Mouse (Mus musculus): ENCODE results near the gene Trim80. TPM values are rescaled to one million over a fixed set of nuclear protein-coding genes. Genes with fewer than 3 reads are reported as not detected.

Gene Trim80
- not detected for polyA plus RNA-seq (2014; fragmentation: Illumina TruSeq; extraction: RNeasy Lipid Tissue Mini Kit (QIAGEN cat#74804); ENCODE audit: low replicate concordance)

DNA sequence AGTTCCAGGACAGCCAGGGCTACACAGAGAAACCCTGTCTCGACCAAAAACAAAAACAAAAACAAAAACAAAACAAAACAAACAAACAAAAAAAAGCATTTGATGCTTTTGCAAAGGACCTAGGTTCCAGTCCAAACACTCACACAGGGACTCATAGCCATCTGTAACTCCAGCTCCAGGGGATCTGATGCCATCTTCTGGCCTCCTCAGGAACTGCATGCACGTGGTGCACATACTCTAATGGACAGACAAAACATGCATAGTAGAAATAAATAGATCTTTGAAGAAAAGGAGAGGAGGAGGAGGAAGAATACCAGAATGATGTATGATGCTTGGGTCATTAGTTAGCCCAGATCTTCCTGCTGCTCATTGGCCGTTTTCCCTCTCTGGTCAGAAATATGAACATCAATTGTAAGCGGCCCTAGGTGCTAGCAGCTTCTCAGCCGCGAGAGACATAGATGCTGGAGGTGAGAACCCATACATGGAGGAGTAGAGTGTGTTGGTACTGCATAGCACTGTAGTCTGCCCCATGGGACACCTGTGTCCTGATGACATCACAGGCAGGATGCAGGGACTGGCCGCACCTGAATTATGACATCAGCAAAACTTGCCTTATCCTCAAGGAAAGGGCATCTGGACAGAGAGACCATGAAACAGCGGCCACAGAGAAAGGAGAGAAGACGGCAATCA is at the start of gene Trim80:
Gene Trim80 (plus strand): TSS at position 640 of the 690 bp plus-strand sequence.

DNA sequence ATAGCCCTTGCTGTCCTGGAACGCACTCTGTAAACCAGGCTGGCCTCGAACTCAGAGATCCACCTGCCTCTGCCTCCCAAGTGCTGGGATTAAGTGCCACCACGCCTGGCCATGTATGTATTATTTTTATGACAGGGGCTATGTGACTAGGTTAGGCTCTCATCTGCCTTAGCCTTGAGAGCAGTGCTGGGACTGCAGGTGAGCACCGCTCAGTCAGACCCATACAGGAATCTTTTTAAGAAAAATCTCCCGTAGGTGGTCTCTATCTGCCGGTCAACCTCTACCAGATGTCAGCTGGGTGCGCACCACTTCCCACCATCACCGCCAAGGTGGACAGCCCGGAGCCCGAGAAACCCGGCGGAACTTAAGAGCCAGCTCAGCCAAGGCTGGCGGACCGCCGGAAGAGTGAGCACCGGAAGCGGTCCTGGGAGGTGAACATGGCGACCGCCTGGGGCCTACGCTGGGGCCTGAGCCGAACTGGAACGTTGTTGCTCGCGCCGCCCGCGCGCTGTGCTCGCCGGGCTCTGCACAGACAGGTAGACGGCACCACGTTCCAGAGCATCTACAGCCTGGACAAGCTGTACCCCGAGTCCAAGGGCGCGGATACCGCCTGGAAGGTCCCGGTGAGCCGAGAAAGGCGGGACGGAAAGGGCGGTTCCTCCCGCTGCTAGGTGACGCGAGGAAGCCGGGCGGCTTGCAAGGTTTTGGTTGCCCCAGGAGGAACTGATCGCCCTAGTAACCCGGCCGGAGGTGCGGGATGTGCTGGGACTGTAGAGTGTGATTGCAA is 36.8 kb upstream of the Trim80 start, which contains the start of gene Mrpl58:
Gene Mrpl58 (plus strand): TSS at position 415 of the 787 bp plus-strand sequence.

DNA sequence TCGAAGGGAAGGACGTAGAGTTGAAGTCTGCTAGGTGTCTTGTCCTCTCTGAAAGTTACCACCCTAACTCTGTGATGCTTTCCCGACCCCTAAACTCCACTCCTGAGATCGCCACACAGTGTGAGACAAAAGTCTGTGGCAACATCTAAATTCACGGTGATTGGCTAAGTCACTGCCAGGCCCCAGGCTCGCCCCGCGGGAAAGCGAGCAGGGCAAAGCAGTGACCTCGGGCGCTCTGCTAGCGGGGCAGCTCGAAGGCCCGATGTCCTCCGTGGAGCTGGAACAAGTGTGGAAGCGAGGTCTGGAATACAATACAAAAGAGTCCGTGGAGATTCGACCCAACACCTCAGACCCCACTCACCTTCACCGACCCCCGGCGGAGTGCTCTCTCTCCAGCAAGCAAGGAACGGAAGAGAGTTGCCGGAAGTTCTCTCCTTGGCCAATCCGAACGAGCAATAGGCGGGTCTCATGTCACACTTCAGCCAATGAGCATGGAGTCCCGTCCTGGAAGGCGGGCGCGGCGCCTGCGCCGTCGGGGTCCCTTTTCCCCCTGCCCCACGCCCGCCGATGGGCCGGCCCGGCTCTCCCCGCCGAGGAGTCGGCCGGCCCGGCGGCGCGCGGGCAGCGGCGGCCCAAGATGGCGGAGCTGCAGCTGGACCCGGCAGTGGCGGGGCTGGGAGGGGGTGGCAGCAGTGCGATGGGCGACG is 20.7 kb upstream of the Trim80 start, which contains the start of the genes Atp5h and Kctd2:
Gene Atp5h (minus strand): TSS at position 432 of the 707 bp plus-strand sequence.
Gene Kctd2 (plus strand): TSS at position 598 of the 707 bp plus-strand sequence.

DNA sequence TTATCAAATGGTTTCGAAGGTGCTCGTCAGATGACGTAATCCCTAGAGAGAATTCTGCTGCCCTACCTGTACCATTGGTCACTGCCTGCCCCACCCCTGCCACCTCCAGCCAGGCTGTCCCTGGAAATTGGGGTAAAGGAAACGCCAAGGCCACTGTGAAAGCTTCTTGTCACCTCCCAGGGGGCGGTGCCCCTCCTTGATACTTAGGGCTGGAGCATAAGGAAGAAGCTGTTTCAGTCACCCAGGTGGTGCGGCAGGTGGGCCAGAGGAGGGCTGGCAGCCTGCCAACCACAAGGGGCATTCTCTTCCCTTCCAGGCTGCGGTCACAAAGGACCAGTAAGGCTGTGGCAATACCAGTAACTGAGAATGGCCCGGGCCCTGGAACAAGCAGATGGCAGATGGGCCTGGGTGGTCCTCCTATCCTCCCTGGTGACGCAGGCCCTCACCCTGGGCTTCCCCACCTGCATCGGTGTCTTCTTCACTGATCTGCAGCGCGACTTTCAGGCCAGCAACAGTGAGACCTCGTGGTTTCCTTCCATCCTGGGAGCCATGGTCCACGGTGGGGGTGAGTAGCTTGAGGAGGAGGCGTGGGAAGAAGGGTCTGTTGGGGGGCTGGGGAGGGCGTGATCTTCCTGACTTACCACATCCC is 22.0 kb downstream of the Trim80 start, which contains the start of gene Slc16a5:
Gene Slc16a5 (plus strand): TSS at position 232 of the 649 bp plus-strand sequence.

DNA sequence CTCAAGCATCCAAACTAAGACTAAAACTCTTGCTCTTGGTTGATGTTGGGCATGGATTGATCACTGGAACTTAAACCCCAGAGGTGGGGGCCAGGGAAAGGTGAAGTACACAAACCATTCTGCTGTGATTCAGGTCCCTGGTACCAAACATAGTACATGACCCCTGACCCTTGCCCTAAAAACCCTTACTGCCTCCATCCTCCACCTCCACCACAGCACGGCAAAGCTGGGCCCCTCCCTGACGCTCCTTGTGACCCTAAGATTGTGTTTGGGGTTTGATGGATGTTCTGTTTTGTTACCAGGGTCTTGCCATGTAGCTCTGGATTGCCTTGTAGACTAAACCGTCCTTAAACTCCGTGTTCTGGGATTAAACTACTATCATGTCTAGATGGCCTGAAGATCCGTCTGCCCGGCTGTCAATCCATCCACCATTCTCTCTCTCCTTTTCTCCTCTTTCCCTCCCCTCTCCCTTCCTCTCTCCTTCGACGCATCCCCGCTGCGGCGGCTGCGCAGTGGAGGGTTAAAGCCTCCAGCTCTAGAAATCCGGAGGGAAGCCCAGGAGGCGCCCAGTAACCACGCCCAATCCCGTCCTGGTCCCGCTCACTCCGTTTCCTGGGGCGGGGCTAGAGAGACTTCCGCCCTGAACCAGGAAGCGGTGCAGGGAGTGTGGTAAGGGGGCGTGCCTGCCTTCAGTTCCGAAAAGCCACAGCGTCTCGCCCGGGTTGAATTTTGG is 34.8 kb downstream of the Trim80 start, which contains the start of gene Armc7:
Gene Armc7 (plus strand): TSS at position 643 of the 733 bp plus-strand sequence.

DNA sequence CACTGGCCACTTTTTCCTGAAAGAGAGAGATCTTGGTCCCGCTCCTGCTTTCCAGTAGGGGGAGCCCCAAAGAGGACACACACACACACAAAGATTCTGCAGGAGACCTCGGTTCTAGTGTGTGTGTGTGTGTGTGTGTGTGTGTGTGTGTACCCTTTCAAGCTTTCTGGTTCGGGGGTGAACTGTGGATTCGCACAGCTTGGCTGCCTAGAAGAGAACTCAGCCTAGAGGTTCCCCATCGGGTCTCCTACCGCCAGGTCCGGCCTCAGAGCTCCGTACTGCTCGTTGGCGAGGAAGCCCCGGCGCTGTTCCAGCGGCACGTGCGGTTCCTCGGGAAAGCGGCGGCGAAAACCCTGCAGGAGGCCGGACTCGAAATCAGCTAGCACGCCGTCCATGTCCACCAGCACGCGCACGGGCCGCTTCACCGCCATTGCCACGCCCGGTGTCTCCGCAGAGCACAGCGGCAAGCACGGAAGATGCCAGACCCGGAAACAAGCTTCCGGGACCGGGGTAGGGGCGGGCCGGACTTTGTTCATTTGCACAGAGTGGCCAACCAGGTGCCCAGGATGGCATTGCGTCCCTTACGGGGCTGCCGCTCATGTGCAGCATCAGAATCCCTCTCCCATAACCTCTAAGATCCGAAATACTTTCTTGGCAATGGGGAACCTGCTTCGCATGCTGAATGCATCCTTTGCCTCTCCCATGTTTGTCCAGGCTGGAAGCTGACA is 51.2 kb downstream of the Trim80 start, which contains the start of gene Nt5c:
Gene Nt5c (minus strand): TSS at position 507 of the 728 bp plus-strand sequence.

Other genes with a start within 250 kb of the Trim80 start
- gene Grin2c, start 173.3 kb upstream of the Trim80 start, polyA plus RNA-seq (2014; fragmentation: Illumina TruSeq; extraction: RNeasy Lipid Tissue Mini Kit (QIAGEN cat#74804); ENCODE audit: low replicate concordance), result not detected
- gene Fdxr, start 163.5 kb upstream of the Trim80 start, polyA plus RNA-seq (2014; fragmentation: Illumina TruSeq; extraction: RNeasy Lipid Tissue Mini Kit (QIAGEN cat#74804); ENCODE audit: low replicate concordance), result 2.0 TPM
- gene Fads6, start 142.9 kb upstream of the Trim80 start, polyA plus RNA-seq (2014; fragmentation: Illumina TruSeq; extraction: RNeasy Lipid Tissue Mini Kit (QIAGEN cat#74804); ENCODE audit: low replicate concordance), result 1.4 TPM
- not detected for gene Otop2, start 133.4 kb upstream of the Trim80 start, polyA plus RNA-seq (2014; fragmentation: Illumina TruSeq; extraction: RNeasy Lipid Tissue Mini Kit (QIAGEN cat#74804); ENCODE audit: low replicate concordance)
- gene Ush1g, start 118.5 kb upstream of the Trim80 start, polyA plus RNA-seq (2014; fragmentation: Illumina TruSeq; extraction: RNeasy Lipid Tissue Mini Kit (QIAGEN cat#74804); ENCODE audit: low replicate concordance), result not detected
- gene Otop3, start 105.8 kb upstream of the Trim80 start, polyA plus RNA-seq (2014; fragmentation: Illumina TruSeq; extraction: RNeasy Lipid Tissue Mini Kit (QIAGEN cat#74804); ENCODE audit: low replicate concordance), result 0.45 TPM
- 2.0 TPM for gene Hid1, start 72.8 kb upstream of the Trim80 start, polyA plus RNA-seq (2014; fragmentation: Illumina TruSeq; extraction: RNeasy Lipid Tissue Mini Kit (QIAGEN cat#74804); ENCODE audit: low replicate concordance)
- gene Cdr2l, start 58.6 kb upstream of the Trim80 start, polyA plus RNA-seq (2014; fragmentation: Illumina TruSeq; extraction: RNeasy Lipid Tissue Mini Kit (QIAGEN cat#74804); ENCODE audit: low replicate concordance), result not detected
- gene Mrpl58, start 36.8 kb upstream of the Trim80 start, polyA plus RNA-seq (2014; fragmentation: Illumina TruSeq; extraction: RNeasy Lipid Tissue Mini Kit (QIAGEN cat#74804); ENCODE audit: low replicate concordance), result 3.4 TPM
- gene Atp5h, start 20.6 kb upstream of the Trim80 start, polyA plus RNA-seq (2014; fragmentation: Illumina TruSeq; extraction: RNeasy Lipid Tissue Mini Kit (QIAGEN cat#74804); ENCODE audit: low replicate concordance), result 527 TPM
- 11.6 TPM for gene Kctd2, start 20.4 kb upstream of the Trim80 start, polyA plus RNA-seq (2014; fragmentation: Illumina TruSeq; extraction: RNeasy Lipid Tissue Mini Kit (QIAGEN cat#74804); ENCODE audit: low replicate concordance)
- gene Slc16a5, start 21.9 kb downstream of the Trim80 start, polyA plus RNA-seq (2014; fragmentation: Illumina TruSeq; extraction: RNeasy Lipid Tissue Mini Kit (QIAGEN cat#74804); ENCODE audit: low replicate concordance), result 33.5 TPM
- gene Armc7, start 35.1 kb downstream of the Trim80 start, polyA plus RNA-seq (2014; fragmentation: Illumina TruSeq; extraction: RNeasy Lipid Tissue Mini Kit (QIAGEN cat#74804); ENCODE audit: low replicate concordance), result 0.19 TPM
- gene Nt5c, start 51.3 kb downstream of the Trim80 start, polyA plus RNA-seq (2014; fragmentation: Illumina TruSeq; extraction: RNeasy Lipid Tissue Mini Kit (QIAGEN cat#74804); ENCODE audit: low replicate concordance), result 1.3 TPM
- gene Jpt1, start 73.8 kb downstream of the Trim80 start, polyA plus RNA-seq (2014; fragmentation: Illumina TruSeq; extraction: RNeasy Lipid Tissue Mini Kit (QIAGEN cat#74804); ENCODE audit: low replicate concordance), result 47.8 TPM
- 992 TPM for gene Sumo2, start 95.7 kb downstream of the Trim80 start, polyA plus RNA-seq (2014; fragmentation: Illumina TruSeq; extraction: RNeasy Lipid Tissue Mini Kit (QIAGEN cat#74804); ENCODE audit: low replicate concordance)
- 15.1 TPM for gene Nup85, start 123.9 kb downstream of the Trim80 start, polyA plus RNA-seq (2014; fragmentation: Illumina TruSeq; extraction: RNeasy Lipid Tissue Mini Kit (QIAGEN cat#74804); ENCODE audit: low replicate concordance)
- 2.0 TPM for gene Mrps7, start 163.4 kb downstream of the Trim80 start, polyA plus RNA-seq (2014; fragmentation: Illumina TruSeq; extraction: RNeasy Lipid Tissue Mini Kit (QIAGEN cat#74804); ENCODE audit: low replicate concordance)
- gene Gga3, start 163.5 kb downstream of the Trim80 start, polyA plus RNA-seq (2014; fragmentation: Illumina TruSeq; extraction: RNeasy Lipid Tissue Mini Kit (QIAGEN cat#74804); ENCODE audit: low replicate concordance), result 2.8 TPM
- 16.5 TPM for gene Mif4gd, start 172.4 kb downstream of the Trim80 start, polyA plus RNA-seq (2014; fragmentation: Illumina TruSeq; extraction: RNeasy Lipid Tissue Mini Kit (QIAGEN cat#74804); ENCODE audit: low replicate concordance)
- 2.2 TPM for gene Slc25a19, start 187.8 kb downstream of the Trim80 start, polyA plus RNA-seq (2014; fragmentation: Illumina TruSeq; extraction: RNeasy Lipid Tissue Mini Kit (QIAGEN cat#74804); ENCODE audit: low replicate concordance)